Mouse (Mus musculus): ENCODE measurements at regions not wholly inside any gene's neighbourhood (a gene's known extent, or its start where the extent isn't known, plus 50 kb on each side); places are given as distances from the start of the nearest gene placed in this dataset.
"Not testable (repeated sequence)": the region's sequence is repeated elsewhere in the genome, so short reads cannot be mapped to it uniquely, and the experiment has no call there.

DNA sequence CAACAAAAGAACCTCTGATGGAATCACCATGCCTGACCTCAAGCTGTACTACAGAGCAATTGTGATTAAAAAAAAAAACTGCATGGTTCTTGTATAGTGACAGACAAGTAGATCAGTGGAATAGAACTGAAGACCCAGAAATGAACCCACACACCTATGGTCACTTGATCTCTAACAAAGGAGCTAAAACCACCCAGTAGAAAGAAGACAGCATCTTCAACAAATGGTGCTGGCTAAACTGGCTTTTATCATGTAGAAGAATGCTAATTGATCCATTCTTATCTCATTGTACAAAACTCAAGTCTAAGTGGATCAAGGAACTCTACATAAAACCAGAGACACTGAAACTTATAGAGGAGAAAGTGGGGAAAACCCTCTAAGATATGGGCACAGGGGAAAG lies 284.8 kb upstream of the Shh start:
- ATAC-seq (ENCODE audit: low FRiP score); H3K4me3 ChIP-seq (ENCODE audit: low read depth, low read length); H3K36me3 ChIP-seq (ENCODE audit: control insufficient read depth, insufficient read depth, low read length); H3K27ac ChIP-seq (ENCODE audit: low read depth, low read length); H3K4me1 ChIP-seq (ENCODE audit: control insufficient read depth, insufficient read depth, low read length); H3K4me2 ChIP-seq; H3K27me3 ChIP-seq (ENCODE audit: control insufficient read depth, insufficient read depth, low read length); H3K9ac ChIP-seq (ENCODE audit: low read length); DNase-seq (ENCODE audit: low spot score, missing footprints); H3K9me3 ChIP-seq (ENCODE audit: control insufficient read depth, low read length): not testable (repeated sequence)

DNA sequence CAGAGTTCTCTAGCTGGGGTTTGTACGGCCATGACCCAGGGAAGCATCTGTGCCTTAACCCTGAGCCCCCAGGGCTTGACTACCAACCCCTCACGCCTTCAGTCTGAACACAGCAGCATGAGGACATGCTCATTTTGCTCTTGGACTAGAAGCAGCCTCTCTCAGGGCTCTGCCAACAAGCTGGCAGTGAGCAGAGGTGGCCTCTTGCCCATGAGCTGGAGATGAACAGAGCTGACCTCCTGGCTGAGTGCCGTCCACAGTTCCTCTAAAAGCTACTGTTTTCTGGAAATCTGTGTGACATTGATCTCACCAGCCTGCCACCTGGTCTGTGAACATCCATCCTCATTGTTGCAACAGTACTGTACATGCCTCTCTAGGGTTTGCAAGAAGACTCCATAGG lies 267.7 kb upstream of the Shh start:
- no peak overlapping the region for H3K4me2 ChIP-seq
- H3K9ac ChIP-seq (ENCODE audit: low read length), result no peak overlapping the region
- H3K27me3 ChIP-seq (ENCODE audit: control insufficient read depth, insufficient read depth, low read length), result no peaks in the 10 kb centered on the region
- ATAC-seq (ENCODE audit: low FRiP score), result no peak
- no peak for DNase-seq (ENCODE audit: low spot score, missing footprints)
- no peak overlapping the region for H3K4me3 ChIP-seq (ENCODE audit: low read depth, low read length)
- no peaks in the 10 kb centered on the region for H3K4me1 ChIP-seq (ENCODE audit: control insufficient read depth, insufficient read depth, low read length)
- WGBS, result 82% methylated on average over 3 of the region's 3 CpGs
- no peak overlapping the region for H3K27ac ChIP-seq (ENCODE audit: low read depth, low read length)
- H3K9me3 ChIP-seq (ENCODE audit: control insufficient read depth, low read length), result no peaks in the 10 kb centered on the region
- H3K36me3 ChIP-seq (ENCODE audit: control insufficient read depth, insufficient read depth, low read length), result no peaks in the 10 kb centered on the region

DNA sequence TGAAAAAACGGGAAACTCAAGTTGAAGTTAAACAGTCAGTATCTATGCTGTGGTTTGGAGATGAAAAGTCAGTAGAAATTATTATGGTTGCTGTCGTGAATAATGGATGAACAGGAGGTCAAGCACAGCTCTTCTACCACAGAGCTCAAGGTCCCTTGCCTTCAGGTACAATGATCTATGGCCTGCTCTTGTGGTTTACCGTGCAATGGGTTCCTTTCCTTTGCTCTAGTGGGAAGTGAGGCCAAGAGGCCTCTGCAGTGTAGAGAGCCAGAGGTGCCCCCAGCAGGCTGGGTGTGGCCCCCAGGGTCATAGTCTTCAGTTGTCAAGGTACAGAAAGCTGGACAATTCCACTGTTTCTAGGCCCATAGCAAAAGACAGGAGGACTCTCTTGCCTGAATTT lies 255.0 kb upstream of the Shh start:
- WGBS, result 82% methylated on average over 3 of the region's 3 CpGs
- Histone ChIP-seq H3K36me3 (ENCODE audit: control insufficient read depth, insufficient read depth, low read length) (no peaks in the 10 kb centered on the region), H3K4me2 (no peak overlapping the region), H3K27ac (ENCODE audit: low read depth, low read length) (no peak overlapping the region), H3K9me3 (ENCODE audit: control insufficient read depth, low read length) (no peaks in the 10 kb centered on the region), H3K4me1 (ENCODE audit: control insufficient read depth, insufficient read depth, low read length) (no peaks in the 10 kb centered on the region), H3K9ac (ENCODE audit: low read length) (no peak overlapping the region), H3K4me3 (ENCODE audit: low read depth, low read length) (no peak overlapping the region), H3K27me3 (ENCODE audit: control insufficient read depth, insufficient read depth, low read length) (no peaks in the 10 kb centered on the region)
- ATAC-seq (ENCODE audit: low FRiP score) (no peak), DNase-seq (ENCODE audit: low spot score, missing footprints) (no peak)

DNA sequence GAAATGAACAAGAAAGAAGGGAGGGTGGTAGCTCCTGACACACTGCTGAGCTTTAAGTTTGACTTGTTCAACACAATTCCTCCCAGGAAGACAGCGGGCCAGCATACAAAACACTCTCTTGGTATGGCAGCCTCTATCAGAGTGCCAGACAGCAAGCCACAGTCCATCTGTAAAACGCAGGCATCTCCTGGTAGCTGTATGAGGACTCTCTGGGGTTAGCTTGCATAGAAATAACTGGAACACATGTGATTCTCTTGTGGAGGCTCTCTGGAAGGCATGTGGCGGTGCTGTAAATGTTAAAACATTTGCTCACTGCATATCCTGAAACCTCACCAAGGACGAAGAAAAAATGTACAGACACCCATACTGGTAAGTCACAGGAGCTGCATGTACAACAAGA lies 247.9 kb upstream of the Shh start:
- no peaks in the 10 kb centered on the region for H3K9me3 ChIP-seq (ENCODE audit: control insufficient read depth, low read length)
- 96% methylated on average over 4 of the region's 4 CpGs for WGBS
- H3K4me3 ChIP-seq (ENCODE audit: low read depth, low read length), result no peak overlapping the region
- H3K9ac ChIP-seq (ENCODE audit: low read length), result no peak overlapping the region
- H3K27ac ChIP-seq (ENCODE audit: low read depth, low read length), result no peak overlapping the region
- no peak for DNase-seq (ENCODE audit: low spot score, missing footprints)
- no peak overlapping the region for H3K4me2 ChIP-seq
- no peaks in the 10 kb centered on the region for H3K36me3 ChIP-seq (ENCODE audit: control insufficient read depth, insufficient read depth, low read length)
- no peaks in the 10 kb centered on the region for H3K4me1 ChIP-seq (ENCODE audit: control insufficient read depth, insufficient read depth, low read length)
- no peak for ATAC-seq (ENCODE audit: low FRiP score)
- no peaks in the 10 kb centered on the region for H3K27me3 ChIP-seq (ENCODE audit: control insufficient read depth, insufficient read depth, low read length)

DNA sequence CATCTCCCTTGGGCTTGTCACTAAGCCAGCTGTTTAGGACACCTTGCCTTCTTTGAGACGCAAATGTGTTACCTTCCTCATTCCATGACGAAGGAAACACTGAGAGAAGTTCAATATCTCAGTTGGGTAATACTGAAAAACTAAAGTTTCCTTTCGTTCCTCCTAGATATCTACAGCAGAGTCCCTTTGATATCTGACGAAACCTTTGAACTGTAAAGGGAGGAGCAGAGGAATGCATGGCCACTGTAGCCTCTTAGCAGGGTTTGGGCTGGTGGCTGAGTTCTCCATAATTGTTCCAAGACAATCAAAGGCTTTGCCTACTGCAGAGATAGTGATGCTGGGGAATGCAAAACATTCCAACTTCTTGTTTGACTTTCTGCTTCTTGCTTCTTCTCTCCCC lies 243.5 kb upstream of the Shh start:
- WGBS, result 87% methylated on average over 4 of the region's 4 CpGs
- no peak overlapping the region for H3K9ac ChIP-seq (ENCODE audit: low read length)
- no peak overlapping the region for H3K4me2 ChIP-seq
- H3K4me1 ChIP-seq (ENCODE audit: control insufficient read depth, insufficient read depth, low read length), result no peaks in the 10 kb centered on the region
- H3K9me3 ChIP-seq (ENCODE audit: control insufficient read depth, low read length), result no peaks in the 10 kb centered on the region
- H3K27ac ChIP-seq (ENCODE audit: low read depth, low read length), result no peak overlapping the region
- ATAC-seq (ENCODE audit: low FRiP score) (no peak), DNase-seq (ENCODE audit: low spot score, missing footprints) (no peak)
- no peaks in the 10 kb centered on the region for H3K36me3 ChIP-seq (ENCODE audit: control insufficient read depth, insufficient read depth, low read length)
- no peaks in the 10 kb centered on the region for H3K27me3 ChIP-seq (ENCODE audit: control insufficient read depth, insufficient read depth, low read length)
- no peak overlapping the region for H3K4me3 ChIP-seq (ENCODE audit: low read depth, low read length)

DNA sequence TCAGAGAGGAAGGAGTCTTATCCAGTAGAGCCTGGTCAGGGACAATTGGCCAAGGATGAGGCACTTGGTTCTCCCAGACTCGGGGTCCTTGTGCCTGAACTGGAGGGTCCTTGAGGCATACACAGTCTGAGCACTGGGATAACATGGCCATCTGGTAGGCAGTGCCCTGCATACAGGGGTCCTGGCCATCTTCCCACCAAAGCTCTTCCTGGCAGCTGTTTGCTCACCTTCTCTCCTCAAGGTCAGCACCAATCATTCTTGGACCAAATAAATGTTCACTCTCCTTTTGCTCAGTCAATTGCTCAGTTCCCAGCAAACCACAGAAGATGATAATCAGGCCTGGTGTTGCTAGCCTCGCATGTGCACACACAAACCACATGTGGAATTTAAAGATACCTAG lies 242.6 kb upstream of the Shh start:
- WGBS, result 77% methylated on average over 2 of the region's 2 CpGs
- Histone ChIP-seq H3K9me3 (ENCODE audit: control insufficient read depth, low read length) (no peaks in the 10 kb centered on the region), H3K27ac (ENCODE audit: low read depth, low read length) (no peak overlapping the region), H3K36me3 (ENCODE audit: control insufficient read depth, insufficient read depth, low read length) (no peaks in the 10 kb centered on the region), H3K9ac (ENCODE audit: low read length) (no peak overlapping the region), H3K27me3 (ENCODE audit: control insufficient read depth, insufficient read depth, low read length) (no peaks in the 10 kb centered on the region), H3K4me2 (no peak overlapping the region), H3K4me3 (ENCODE audit: low read depth, low read length) (no peak overlapping the region), H3K4me1 (ENCODE audit: control insufficient read depth, insufficient read depth, low read length) (no peaks in the 10 kb centered on the region)
- DNase-seq (ENCODE audit: low spot score, missing footprints) (no peak), ATAC-seq (ENCODE audit: low FRiP score) (no peak)

DNA sequence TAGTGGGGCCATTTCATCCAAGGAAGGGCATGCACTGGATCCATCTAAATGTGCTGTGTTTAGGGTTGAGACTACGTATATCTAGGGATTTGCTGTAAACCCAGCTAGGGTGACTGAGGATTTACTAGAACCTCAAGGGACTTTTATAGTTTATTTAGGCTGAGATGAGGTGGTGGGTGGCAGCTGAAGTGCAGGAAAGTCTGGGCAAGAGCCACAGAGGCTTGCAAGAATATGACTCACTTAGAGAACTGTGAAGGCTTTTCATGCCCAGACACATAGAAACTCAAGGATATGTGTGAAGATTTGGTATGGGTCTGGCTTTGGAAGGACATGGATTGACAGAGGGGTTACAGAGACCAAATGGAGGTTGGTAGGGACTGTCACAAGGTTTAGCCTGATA lies 237.3 kb upstream of the Shh start:
- ATAC-seq (ENCODE audit: low FRiP score), result no peak

DNA sequence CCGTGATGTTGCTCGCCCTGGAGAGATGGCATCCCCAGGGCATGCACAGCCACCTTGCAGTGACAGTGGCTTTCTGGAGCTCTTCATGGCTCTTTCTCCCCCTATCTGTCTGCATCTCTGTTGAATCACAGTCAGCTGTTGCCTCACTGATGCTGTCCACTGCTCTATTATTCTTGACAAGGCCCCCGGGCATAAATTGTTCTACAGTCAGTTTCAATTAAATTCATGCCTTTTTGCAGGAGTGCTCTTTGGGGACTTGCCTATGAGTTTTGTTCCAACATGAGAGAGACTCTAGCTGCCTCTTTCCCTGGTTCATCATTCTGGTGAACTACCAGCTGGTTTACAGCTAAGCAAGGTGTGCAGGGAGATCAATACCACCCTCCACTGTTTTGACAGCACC lies 229.9 kb upstream of the Shh start:
- DNase-seq (ENCODE audit: low spot score, missing footprints), result no peak
- Histone ChIP-seq H3K27me3 (ENCODE audit: control insufficient read depth, insufficient read depth, low read length) (no peaks in the 10 kb centered on the region), H3K36me3 (ENCODE audit: control insufficient read depth, insufficient read depth, low read length) (no peaks in the 10 kb centered on the region), H3K27ac (ENCODE audit: low read depth, low read length) (no peak overlapping the region), H3K9me3 (ENCODE audit: control insufficient read depth, low read length) (no peaks in the 10 kb centered on the region), H3K9ac (ENCODE audit: low read length) (no peak overlapping the region), H3K4me2 (no peak overlapping the region), H3K4me3 (ENCODE audit: low read depth, low read length) (no peak overlapping the region), H3K4me1 (ENCODE audit: control insufficient read depth, insufficient read depth, low read length) (no peaks in the 10 kb centered on the region)
- ATAC-seq (ENCODE audit: low FRiP score), result no peak
- WGBS, result 77% methylated on average over 3 of the region's 3 CpGs

More for the DNA sequence above, 237.3 kb upstream of the Shh start:
- DNase-seq (ENCODE audit: low spot score, missing footprints), result no peak
- no peak overlapping the region for H3K4me3 ChIP-seq (ENCODE audit: low read depth, low read length)
- no peaks in the 10 kb centered on the region for H3K4me1 ChIP-seq (ENCODE audit: control insufficient read depth, insufficient read depth, low read length)
- no peaks in the 10 kb centered on the region for H3K36me3 ChIP-seq (ENCODE audit: control insufficient read depth, insufficient read depth, low read length)
- 81% methylated on average over 1 of the region's 1 CpGs for WGBS
- H3K9ac ChIP-seq (ENCODE audit: low read length), result no peak overlapping the region
- no peak overlapping the region for H3K27ac ChIP-seq (ENCODE audit: low read depth, low read length)
- no peaks in the 10 kb centered on the region for H3K27me3 ChIP-seq (ENCODE audit: control insufficient read depth, insufficient read depth, low read length)
- H3K4me2 ChIP-seq, result no peak overlapping the region
- H3K9me3 ChIP-seq (ENCODE audit: control insufficient read depth, low read length), result no peaks in the 10 kb centered on the region

DNA sequence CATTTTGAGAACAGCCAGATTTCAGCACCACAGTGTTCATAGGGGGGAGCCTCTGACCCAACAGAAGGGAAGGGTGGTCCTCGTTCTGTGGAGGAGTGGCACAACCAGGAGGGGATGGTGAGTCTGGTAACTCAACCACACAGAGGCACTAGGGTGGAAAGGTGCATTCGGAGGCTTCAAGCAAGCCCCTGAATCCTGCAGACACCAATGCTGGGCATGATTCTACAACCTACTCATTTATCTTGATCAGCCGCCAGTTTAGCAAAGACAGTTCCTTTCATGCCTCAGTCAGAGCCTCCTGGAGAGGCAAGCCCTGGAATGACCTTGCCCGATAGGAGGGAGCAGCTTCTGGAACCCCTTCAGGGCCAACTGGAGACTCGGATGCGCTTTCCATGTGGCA lies 223.1 kb upstream of the Shh start:
- Histone ChIP-seq H3K4me3 (ENCODE audit: low read depth, low read length) (no peak overlapping the region), H3K4me1 (ENCODE audit: control insufficient read depth, insufficient read depth, low read length) (no peaks in the 10 kb centered on the region), H3K4me2 (no peak overlapping the region), H3K9ac (ENCODE audit: low read length) (no peak overlapping the region), H3K27me3 (ENCODE audit: control insufficient read depth, insufficient read depth, low read length) (no peaks in the 10 kb centered on the region), H3K36me3 (ENCODE audit: control insufficient read depth, insufficient read depth, low read length) (no peaks in the 10 kb centered on the region), H3K27ac (ENCODE audit: low read depth, low read length) (no peak overlapping the region), H3K9me3 (ENCODE audit: control insufficient read depth, low read length) (no peaks in the 10 kb centered on the region)
- DNase-seq (ENCODE audit: low spot score, missing footprints) (no peak), ATAC-seq (ENCODE audit: low FRiP score) (no peak)
- WGBS, result 84% methylated on average over 6 of the region's 6 CpGs

DNA sequence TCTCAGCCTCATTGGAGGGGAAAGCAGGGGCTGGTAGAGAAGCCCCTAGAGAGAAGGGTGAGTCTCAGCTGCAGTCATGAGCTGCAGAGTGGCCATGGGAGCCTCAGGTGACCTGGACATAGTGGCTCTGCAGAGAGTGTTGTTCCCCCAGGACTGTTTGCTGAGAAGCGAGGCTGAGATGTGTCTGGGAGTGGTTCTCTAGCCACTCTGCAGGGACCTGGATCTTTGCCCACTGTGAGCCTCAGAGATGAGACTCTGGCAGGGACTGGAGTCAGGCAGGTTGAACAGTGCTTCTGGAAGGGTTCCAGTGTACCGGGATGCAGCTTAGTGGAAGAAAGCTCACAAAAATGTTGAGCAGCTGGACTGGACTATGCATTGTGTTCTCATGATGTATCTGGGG lies 222.6 kb upstream of the Shh start:
- DNase-seq (ENCODE audit: low spot score, missing footprints) (peak; percentile 8), ATAC-seq (ENCODE audit: low FRiP score) (no peak)
- Histone ChIP-seq H3K9ac (ENCODE audit: low read length) (no peak overlapping the region), H3K27me3 (ENCODE audit: control insufficient read depth, insufficient read depth, low read length) (no peaks in the 10 kb centered on the region), H3K4me2 (no peak overlapping the region), H3K4me1 (ENCODE audit: control insufficient read depth, insufficient read depth, low read length) (no peaks in the 10 kb centered on the region), H3K9me3 (ENCODE audit: control insufficient read depth, low read length) (no peaks in the 10 kb centered on the region), H3K36me3 (ENCODE audit: control insufficient read depth, insufficient read depth, low read length) (no peaks in the 10 kb centered on the region), H3K27ac (ENCODE audit: low read depth, low read length) (no peak overlapping the region), H3K4me3 (ENCODE audit: low read depth, low read length) (no peak overlapping the region)
- 80% methylated on average over 2 of the region's 2 CpGs for WGBS

Data from midbrain, embryonic 11.5 days (tissue).